Mouse (Mus musculus) heart, postnatal 0 days (tissue): Measurements from ENCODE around the gene Abcc4. TPM values are rescaled to one million over a fixed set of nuclear protein-coding genes. Genes with fewer than 3 reads are reported as not detected.
A peak's percentile ranks its signal among the peaks of the same experiment; 100 is the strongest.

Source experiments
- ATAC-seq: fragments of 200-750 bp; cut with Nextera tagmentation; 2 replicates; pipeline ENCODE4 v1.8.0; 2017; ENCODE audit warnings: low read depth, moderate number of reproducible peaks, moderate library complexity; ENCODE audit not compliant: insufficient read depth
- DNase-seq: peaks from one replicate; pipeline ENCODE4 v3.0.0-alpha.2; 2016; ENCODE audit warnings: low spot score
- H3K27ac ChIP-seq: fragments of 300-500 bp; sonication (generic); 2 replicates; pipeline ENCODE4 v1.5.1; 2014; ENCODE audit warnings: low read depth, mild to moderate bottlenecking
- H3K27me3 ChIP-seq: fragments of 300-500 bp; sonication (generic); 2 replicates; pipeline ENCODE4 v1.6.1; 2014; ENCODE audit warnings: low read length, mixed read lengths; ENCODE audit not compliant: control insufficient read depth, insufficient read depth
- H3K36me3 ChIP-seq: fragments of 300-500 bp; sonication (generic); replicated peaks from 2 replicates; pipeline ENCODE4 v1.6.1; 2014; ENCODE audit warnings: low read length, mixed read lengths; ENCODE audit not compliant: control insufficient read depth, insufficient read depth
- H3K4me1 ChIP-seq: fragments of 300-500 bp; sonication (generic); 2 replicates; pipeline ENCODE4 v1.6.1; 2014; ENCODE audit warnings: antibody characterized with exemption; ENCODE audit not compliant: control insufficient read depth, insufficient read depth
- H3K4me2 ChIP-seq: fragments of 300-500 bp; sonication (generic); 2 replicates; pipeline ENCODE4 v1.6.1; 2014; ENCODE audit warnings: low read depth, mild to moderate bottlenecking, low read length, moderate library complexity
- H3K4me3 ChIP-seq: fragments of 300-500 bp; sonication (generic); 2 replicates; pipeline ENCODE4 v1.5.1; 2014; ENCODE audit warnings: low read depth, low read length
- H3K9ac ChIP-seq: fragments of 300-500 bp; sonication (generic); replicated peaks from 2 replicates; pipeline ENCODE4 v1.6.1; 2014; ENCODE audit warnings: low read depth, low read length, mixed read lengths
- H3K9me3 ChIP-seq: fragments of 300-500 bp; sonication (generic); replicated peaks from 2 replicates; pipeline ENCODE4 v1.6.1; 2016; ENCODE audit warnings: low read length; ENCODE audit not compliant: control insufficient read depth
- CTCF ChIP-seq: IDR thresholded peaks from 2 replicates; pipeline ENCODE4 v1.5.1; 2016; ENCODE audit warnings: antibody characterized with exemption, control low read depth, low read depth
- EP300 ChIP-seq: IDR thresholded peaks from 2 replicates; pipeline ENCODE4 v1.6.1; 2016; ENCODE audit warnings: antibody characterized with exemption, low read depth
- WGBS: fragments of 180-500 bp; shearing (Covaris S2); extraction: QIAGEN DNeasy Blood & Tissue Kit; methylation state at CpG from one replicate; pipeline ENCODE4 v1.1.7; 2014; 5-methylcytosine and 5-hydroxymethylcytosine counted together
- polyA plus RNA-seq: library from polyadenylated mRNA; unstranded; fragments of >200 nt; fragmentation: Nextera tagmentation; extraction: Ambion mirVana; gene quantifications from 2 replicates; pipeline ENCODE4 v1.2.1, GENCODE M21; 2015
- total RNA-seq: library from RNA; depleted of rRNA; stranded (reverse); fragments of >200 nt; gene quantifications from 2 replicates; pipeline ENCODE4 v1.2.3, GENCODE M21; 2014; ENCODE audit warnings: low replicate concordance

The Abcc4 gene
- total and polyA plus RNA-seq, 2 experiments from 2014 or later: 0.83 to 2.0 TPM

GRCm38 (mm10) chr14:118635493-118636183 is 70.4 kb downstream of the Abcc4 start:
- no peak overlapping the region for H3K9ac ChIP-seq
- 27% methylated on average over 15 of the region's 15 CpGs for WGBS
- H3K4me3 ChIP-seq: no peak overlapping the region
- ATAC-seq (peak; percentile 83), DNase-seq (peak; percentile 44)
- no peaks in the 10 kb centered on the region for H3K36me3 ChIP-seq
- TF ChIP-seq CTCF (no peak), EP300 (no peak)
- H3K4me2 ChIP-seq: peak overlapping the region; percentile 31
- H3K9me3 ChIP-seq: no peaks in the 10 kb centered on the region
- peaks cover 6% of the 10 kb centered on the region; the same call in 1 of the 2 replicates for H3K4me1 ChIP-seq
- H3K27me3 ChIP-seq: no peaks in the 10 kb centered on the region
- no peak overlapping the region for H3K27ac ChIP-seq

- ATAC-seq: no peak
- Histone ChIP-seq H3K4me3 (no peak overlapping the region), H3K27ac (no peak overlapping the region), H3K36me3 (no peaks in the 10 kb centered on the region), H3K9ac (no peak overlapping the region), H3K4me2 (no peak overlapping the region), H3K4me1 (no peaks in the 10 kb centered on the region), H3K9me3 (no peaks in the 10 kb centered on the region), H3K27me3 (no peaks in the 10 kb centered on the region)
- no peak for DNase-seq
- 79% methylated on average over 8 of the region's 8 CpGs for WGBS
- TF ChIP-seq EP300: no peak
- TF ChIP-seq CTCF: no peak
Measured at GRCm38 (mm10) chr14:118629649-118630048, 76.4 kb downstream of the Abcc4 start.

- H3K36me3 ChIP-seq: no peaks in the 10 kb centered on the region
- H3K27me3 ChIP-seq: no peaks in the 10 kb centered on the region
- no peaks in the 10 kb centered on the region for H3K4me1 ChIP-seq
- H3K9me3 ChIP-seq: no peaks in the 10 kb centered on the region
- DNase-seq: no peak
- no peak overlapping the region for H3K9ac ChIP-seq
- H3K27ac ChIP-seq: no peak overlapping the region
- 52% methylated on average over 3 of the region's 3 CpGs for WGBS
- H3K4me2 ChIP-seq: no peak overlapping the region
- no peak for ATAC-seq
- TF ChIP-seq CTCF: no peak
- no peak for TF ChIP-seq EP300
- no peak overlapping the region for H3K4me3 ChIP-seq
Measured at GRCm38 (mm10) chr14:118621449-118621789, 84.6 kb downstream of the Abcc4 start.

GRCm38 (mm10) chr14:118620773-118621448 is 85.1 kb downstream of the Abcc4 start:
- no peaks in the 10 kb centered on the region for H3K9me3 ChIP-seq
- DNase-seq: no peak
- H3K4me1 ChIP-seq: no peaks in the 10 kb centered on the region
- TF ChIP-seq EP300: no peak
- H3K27me3 ChIP-seq: no peaks in the 10 kb centered on the region
- no peaks in the 10 kb centered on the region for H3K36me3 ChIP-seq
- H3K4me2 ChIP-seq: no peak overlapping the region
- H3K9ac ChIP-seq: no peak overlapping the region
- 75% methylated on average over 6 of the region's 6 CpGs for WGBS
- no peak for ATAC-seq
- no peak overlapping the region for H3K27ac ChIP-seq
- no peak overlapping the region for H3K4me3 ChIP-seq

- TF ChIP-seq CTCF (peak; percentile 74), EP300 (no peak)
- WGBS: 65% methylated on average over 12 of the region's 12 CpGs
- no peaks in the 10 kb centered on the region for H3K27me3 ChIP-seq
- peak; percentile 36 for DNase-seq
- no peak overlapping the region for H3K4me3 ChIP-seq
- no peaks in the 10 kb centered on the region for H3K4me1 ChIP-seq
- H3K27ac ChIP-seq: no peak overlapping the region
- no peak overlapping the region for H3K9ac ChIP-seq
- H3K36me3 ChIP-seq: no peaks in the 10 kb centered on the region
- ATAC-seq: no peak
- no peaks in the 10 kb centered on the region for H3K9me3 ChIP-seq
- H3K4me2 ChIP-seq: no peak overlapping the region
Measured at GRCm38 (mm10) chr14:118616698-118617311, 89.2 kb downstream of the Abcc4 start.
